16 mouse cellular contexts compared by ENCODE assay signal in genomic region chr12:37682455-37683110, GRCm38 (mm10).
"Had no signal": no experiment of that assay in that cellular context is flagged by ENCODE, and none has a peak within 500 bp of the region (broad histone marks: within the 10 kb centered on the region; RNA-seq: fewer than 3 reads in every experiment).

No protein-coding gene starts in this region.

- H3K9me3 ChIP-seq: limb, embryonic 12.5 days; liver, embryonic 13.5 days; lung, embryonic 15.5 days had no signal

- H3K9ac ChIP-seq: limb, embryonic 12.5 days; liver, embryonic 13.5 days; liver, postnatal 0 days; lung, embryonic 15.5 days had no signal

- ATAC-seq: liver, postnatal 0 days had no signal

- H3K4me1 ChIP-seq: limb, embryonic 12.5 days; liver, embryonic 13.5 days; lung, embryonic 15.5 days; megakaryocyte, embryonic 14.5 days had no signal

- H3K27me3 ChIP-seq: limb, embryonic 12.5 days; liver, embryonic 13.5 days; lung, embryonic 15.5 days; megakaryocyte, embryonic 14.5 days had no signal

- H3K4me3 ChIP-seq: limb, embryonic 12.5 days; liver, embryonic 13.5 days; lung, embryonic 15.5 days; megakaryocyte, embryonic 14.5 days had no signal

- DNase-seq: kidney, adult 2 months; kidney, postnatal 36 days; layer of hippocampus, adult 9-11 months; layer of hippocampus, postnatal 36 days; liver; liver, embryonic 13.5 days; liver, postnatal 0 days; lung, postnatal 14 days; right cerebral cortex, adult 18-20 months; right cerebral cortex, postnatal 25 days; thymus, postnatal 36 days had no signal

- H3K36me3 ChIP-seq: limb, embryonic 12.5 days; liver, embryonic 13.5 days; lung, embryonic 15.5 days had no signal

- H3K4me2 ChIP-seq: limb, embryonic 12.5 days; liver, embryonic 13.5 days; lung, embryonic 15.5 days; midbrain, embryonic 11.5 days had no signal

- H3K27ac ChIP-seq: limb, embryonic 12.5 days; liver, embryonic 13.5 days; lung, embryonic 15.5 days; macrophage had no signal
